Comparison of ENCODE assay signal across 14 mouse cellular contexts in the genomic region with DNA sequence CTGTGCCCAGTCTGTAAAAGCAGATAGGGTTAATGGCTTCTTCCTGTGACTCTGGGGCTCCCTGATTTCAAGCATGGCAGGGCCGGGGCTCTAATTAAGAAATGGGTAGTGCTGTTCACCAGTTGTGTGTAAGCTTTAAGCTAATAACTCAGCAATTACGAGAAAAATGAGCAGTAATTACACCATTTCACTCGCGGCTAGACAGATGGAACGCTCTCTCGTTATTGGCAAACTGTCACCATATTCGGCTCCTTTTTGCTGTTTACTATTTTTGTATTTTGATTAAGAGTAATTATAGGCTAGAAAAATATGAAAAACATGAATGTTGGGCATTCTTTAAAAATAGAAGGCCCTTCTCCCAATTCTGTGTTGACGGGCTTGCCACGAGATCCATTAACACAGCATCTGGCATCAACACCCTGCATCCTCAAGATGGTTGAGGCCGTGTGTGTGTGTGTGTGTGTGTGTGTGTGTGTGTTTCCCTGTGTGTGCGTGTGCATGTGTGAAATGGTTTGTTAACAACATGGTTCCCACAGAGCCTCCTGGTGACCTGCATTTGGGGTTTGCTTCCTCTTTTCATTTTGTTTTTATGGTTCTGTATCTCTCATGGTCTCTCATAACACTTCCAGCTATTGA.
A peak's percentile ranks its signal among the peaks of the same experiment; 100 is the strongest.
DNase-seq lines count a peak whose midpoint lies in the region; ATAC-seq lines count a peak whose summit lies in the region.
"Had no signal": no experiment of that assay in that cellular context is flagged by ENCODE, and none has a peak within 500 bp of the region (broad histone marks: within the 10 kb centered on the region; RNA-seq: fewer than 3 reads in every experiment).

No protein-coding gene starts in this region.

- H3K4me2 ChIP-seq in hindbrain, embryonic 14.5 days (replicated peaks), result no peak overlapping the region
- H3K4me2 ChIP-seq in midbrain, embryonic 11.5 days, result no peak overlapping the region
- H3K4me2 ChIP-seq: stomach, embryonic 15.5 days had no signal

- H3K4me3 ChIP-seq in heart, embryonic 10.5 days, result no peak overlapping the region
- H3K4me3 ChIP-seq in hindbrain, embryonic 14.5 days (replicated peaks; ENCODE audit: low read length), result no peak overlapping the region
- H3K4me3 ChIP-seq in midbrain, embryonic 11.5 days (ENCODE audit: low read depth, low read length), result no peak overlapping the region
- H3K4me3 ChIP-seq: stomach, embryonic 15.5 days had no signal

- no peaks in the 10 kb centered on the region for H3K27me3 ChIP-seq in heart, embryonic 10.5 days (ENCODE audit: insufficient read depth, poor library complexity, severe bottlenecking)
- no peaks in the 10 kb centered on the region for H3K27me3 ChIP-seq in hindbrain, embryonic 14.5 days (ENCODE audit: control insufficient read depth, insufficient read depth, low read length)
- no peaks in the 10 kb centered on the region for H3K27me3 ChIP-seq in midbrain, embryonic 11.5 days (ENCODE audit: control insufficient read depth, insufficient read depth, low read length)
- H3K27me3 ChIP-seq: stomach, embryonic 15.5 days had no signal

- H3K27ac ChIP-seq in heart, embryonic 10.5 days, result 0 out of 2 replicates have a peak overlapping the region, but pooled peaks have one; percentile 78
- H3K27ac ChIP-seq in hindbrain, embryonic 14.5 days, result peak overlapping the region; percentile 78
- peak overlapping the region; percentile 79 for H3K27ac ChIP-seq in midbrain, embryonic 11.5 days (ENCODE audit: low read depth, low read length)
- H3K27ac ChIP-seq: stomach, embryonic 15.5 days had no signal

- no peak overlapping the region for H3K9ac ChIP-seq in hindbrain, embryonic 14.5 days
- H3K9ac ChIP-seq in midbrain, embryonic 11.5 days (ENCODE audit: low read length), result no peak overlapping the region
- H3K9ac ChIP-seq: stomach, embryonic 15.5 days had no signal

- intact Hi-C loops in left cerebral cortex, postnatal 4 days (cut with DNase I), result no loop called here

- ATAC-seq in hindbrain, embryonic 14.5 days (ENCODE audit: low FRiP score), result no peak
- no peak for ATAC-seq in midbrain, embryonic 11.5 days (ENCODE audit: low FRiP score)

- no peak for DNase-seq in heart, embryonic 10.5 days (ENCODE audit: low spot score)
- no peak for DNase-seq in heart, adult 8-10 months (ENCODE audit: low spot score)
- DNase-seq in brain, adult 2 months (ENCODE audit: low read depth, low spot score), result peak; percentile 53
- DNase-seq in hindbrain, embryonic 14.5 days (ENCODE audit: low spot score), result no peak
- no peak for DNase-seq in midbrain, embryonic 11.5 days (ENCODE audit: low spot score, missing footprints)
- DNase-seq in MN1 (ENCODE audit: low spot score), result no peak
- no peak for DNase-seq in left cerebral cortex, postnatal 4 days
- no peak for DNase-seq in spleen, adult 18-20 months
- DNase-seq: B cell, adult 2 months; cerebellum, adult 18-20 months; kidney, adult 18-20 months; lung, postnatal 4 days had no signal

- no peaks in the 10 kb centered on the region for H3K9me3 ChIP-seq in heart, embryonic 10.5 days
- no peaks in the 10 kb centered on the region for H3K9me3 ChIP-seq in hindbrain, embryonic 14.5 days (ENCODE audit: control insufficient read depth, low read length)
- H3K9me3 ChIP-seq in midbrain, embryonic 11.5 days (ENCODE audit: control insufficient read depth, low read length), result no peaks in the 10 kb centered on the region
- H3K9me3 ChIP-seq: stomach, embryonic 15.5 days had no signal

- H3K36me3 ChIP-seq in heart, embryonic 10.5 days, result no peaks in the 10 kb centered on the region
- no peaks in the 10 kb centered on the region for H3K36me3 ChIP-seq in hindbrain, embryonic 14.5 days (replicated peaks; ENCODE audit: control insufficient read depth, insufficient read depth)
- no peaks in the 10 kb centered on the region for H3K36me3 ChIP-seq in midbrain, embryonic 11.5 days (ENCODE audit: control insufficient read depth, insufficient read depth, low read length)
- H3K36me3 ChIP-seq: G1E; stomach, embryonic 15.5 days had no signal

- 83% methylated on average over 11 of the region's 11 CpGs for WGBS in heart, embryonic 10.5 days
- WGBS in hindbrain, embryonic 14.5 days, result 60% methylated on average over 11 of the region's 11 CpGs
- 91% methylated on average over 11 of the region's 11 CpGs for WGBS in midbrain, embryonic 11.5 days

- peaks cover 26% of the 10 kb centered on the region for H3K4me1 ChIP-seq in heart, embryonic 10.5 days
- H3K4me1 ChIP-seq in hindbrain, embryonic 14.5 days (replicated peaks; ENCODE audit: control insufficient read depth, insufficient read depth, low read length), result peaks cover 39% of the 10 kb centered on the region
- peaks cover 12% of the 10 kb centered on the region; the same call in 1 of the 2 replicates for H3K4me1 ChIP-seq in midbrain, embryonic 11.5 days (ENCODE audit: control insufficient read depth, insufficient read depth, low read length)
- H3K4me1 ChIP-seq: stomach, embryonic 15.5 days had no signal
